Mouse (Mus musculus): ENCODE measurements around the gene Fam120a. TPM values are rescaled to one million over a fixed set of nuclear protein-coding genes. Genes with fewer than 3 reads are reported as not detected.

The Fam120a gene
- polyA plus RNA-seq, 1 experiment from 2014 or later, result 17.3 TPM

GRCm38 (mm10) chr13:48931687-48932086 is 36.1 kb downstream of the Fam120a start:
- Histone ChIP-seq H3K36me3 (ENCODE audit: control insufficient read depth, insufficient read depth, low read length) (peaks cover 39% of the 10 kb centered on the region), H3K4me3 (replicated peaks; ENCODE audit: low read depth, low read length) (no peak overlapping the region)

GRCm38 (mm10) chr13:48931232-48931631 is 36.6 kb downstream of the Fam120a start:
- DNase-seq (no peak), ATAC-seq (ENCODE audit: low FRiP score, low TSS enrichment) (no peak)
- H3K36me3 ChIP-seq (ENCODE audit: control insufficient read depth, insufficient read depth, low read length), result peaks cover 43% of the 10 kb centered on the region
- H3K9ac ChIP-seq (replicated peaks; ENCODE audit: low read length), result no peak overlapping the region
- no peaks in the 10 kb centered on the region for H3K4me1 ChIP-seq (ENCODE audit: control insufficient read depth, insufficient read depth, low read length)
- 87% methylated on average over 5 of the region's 5 CpGs for WGBS
- no peak overlapping the region for H3K4me3 ChIP-seq (replicated peaks; ENCODE audit: low read depth, low read length)
- H3K9me3 ChIP-seq (ENCODE audit: control insufficient read depth, low read length), result no peaks in the 10 kb centered on the region
- no peak overlapping the region for H3K27ac ChIP-seq (replicated peaks; ENCODE audit: low read depth, low read length)
- no peak overlapping the region for H3K4me2 ChIP-seq (ENCODE audit: low read length)
- no peaks in the 10 kb centered on the region for H3K27me3 ChIP-seq (ENCODE audit: control insufficient read depth, insufficient read depth, low read length)

More at GRCm38 (mm10) chr13:48931687-48932086, 36.1 kb downstream of the Fam120a start:
- Histone ChIP-seq H3K9me3 (ENCODE audit: control insufficient read depth, low read length) (no peaks in the 10 kb centered on the region), H3K27me3 (ENCODE audit: control insufficient read depth, insufficient read depth, low read length) (no peaks in the 10 kb centered on the region), H3K4me1 (ENCODE audit: control insufficient read depth, insufficient read depth, low read length) (no peaks in the 10 kb centered on the region), H3K9ac (replicated peaks; ENCODE audit: low read length) (no peak overlapping the region), H3K27ac (replicated peaks; ENCODE audit: low read depth, low read length) (no peak overlapping the region), H3K4me2 (ENCODE audit: low read length) (no peak overlapping the region)
- no peak for DNase-seq
- no peak for ATAC-seq (ENCODE audit: low FRiP score, low TSS enrichment)

GRCm38 (mm10) chr13:48929535-48930110 is 38.2 kb downstream of the Fam120a start:
- H3K27me3 ChIP-seq (ENCODE audit: control insufficient read depth, insufficient read depth, low read length), result no peaks in the 10 kb centered on the region
- no peak overlapping the region for H3K27ac ChIP-seq (replicated peaks; ENCODE audit: low read depth, low read length)
- no peaks in the 10 kb centered on the region for H3K9me3 ChIP-seq (ENCODE audit: control insufficient read depth, low read length)
- H3K36me3 ChIP-seq (ENCODE audit: control insufficient read depth, insufficient read depth, low read length), result peaks cover 44% of the 10 kb centered on the region
- DNase-seq, result no peak
- no peak for ATAC-seq (ENCODE audit: low FRiP score, low TSS enrichment)
- no peak overlapping the region for H3K4me2 ChIP-seq (ENCODE audit: low read length)
- H3K9ac ChIP-seq (replicated peaks; ENCODE audit: low read length), result no peak overlapping the region
- no peaks in the 10 kb centered on the region for H3K4me1 ChIP-seq (ENCODE audit: control insufficient read depth, insufficient read depth, low read length)
- 93% methylated on average over 3 of the region's 3 CpGs for WGBS
- no peak overlapping the region for H3K4me3 ChIP-seq (replicated peaks; ENCODE audit: low read depth, low read length)

GRCm38 (mm10) chr13:48927609-48928008 is 40.2 kb downstream of the Fam120a start:
- no peak overlapping the region for H3K4me3 ChIP-seq (replicated peaks; ENCODE audit: low read depth, low read length)
- H3K27me3 ChIP-seq (ENCODE audit: control insufficient read depth, insufficient read depth, low read length), result no peaks in the 10 kb centered on the region
- no peak overlapping the region for H3K4me2 ChIP-seq (ENCODE audit: low read length)
- no peak for DNase-seq
- no peak for ATAC-seq (ENCODE audit: low FRiP score, low TSS enrichment)
- peaks cover 34% of the 10 kb centered on the region for H3K36me3 ChIP-seq (ENCODE audit: control insufficient read depth, insufficient read depth, low read length)
- H3K4me1 ChIP-seq (ENCODE audit: control insufficient read depth, insufficient read depth, low read length), result no peaks in the 10 kb centered on the region
- 92% methylated on average over 2 of the region's 2 CpGs for WGBS
- no peaks in the 10 kb centered on the region for H3K9me3 ChIP-seq (ENCODE audit: control insufficient read depth, low read length)
- no peak overlapping the region for H3K9ac ChIP-seq (replicated peaks; ENCODE audit: low read length)
- no peak overlapping the region for H3K27ac ChIP-seq (replicated peaks; ENCODE audit: low read depth, low read length)

- no peak overlapping the region for H3K9ac ChIP-seq (replicated peaks; ENCODE audit: low read length)
- H3K9me3 ChIP-seq (ENCODE audit: control insufficient read depth, low read length), result no peaks in the 10 kb centered on the region
- no peak overlapping the region for H3K27ac ChIP-seq (replicated peaks; ENCODE audit: low read depth, low read length)
- 88% methylated on average over 2 of the region's 2 CpGs for WGBS
- H3K27me3 ChIP-seq (ENCODE audit: control insufficient read depth, insufficient read depth, low read length), result no peaks in the 10 kb centered on the region
- peaks cover 39% of the 10 kb centered on the region for H3K36me3 ChIP-seq (ENCODE audit: control insufficient read depth, insufficient read depth, low read length)
- DNase-seq, result no peak
- no peak for ATAC-seq (ENCODE audit: low FRiP score, low TSS enrichment)
- H3K4me1 ChIP-seq (ENCODE audit: control insufficient read depth, insufficient read depth, low read length), result no peaks in the 10 kb centered on the region
- no peak overlapping the region for H3K4me3 ChIP-seq (replicated peaks; ENCODE audit: low read depth, low read length)
- H3K4me2 ChIP-seq (ENCODE audit: low read length), result no peak overlapping the region
Observed at GRCm38 (mm10) chr13:48922712-48923111, 45.1 kb downstream of the Fam120a start.

GRCm38 (mm10) chr13:48921256-48921655 is 46.6 kb downstream of the Fam120a start:
- 94% methylated on average over 1 of the region's 1 CpGs for WGBS
- no peak for DNase-seq
- H3K4me3 ChIP-seq (replicated peaks; ENCODE audit: low read depth, low read length), result no peak overlapping the region
- H3K4me1 ChIP-seq (ENCODE audit: control insufficient read depth, insufficient read depth, low read length), result no peaks in the 10 kb centered on the region
- H3K27me3 ChIP-seq (ENCODE audit: control insufficient read depth, insufficient read depth, low read length), result no peaks in the 10 kb centered on the region
- no peak overlapping the region for H3K27ac ChIP-seq (replicated peaks; ENCODE audit: low read depth, low read length)
- no peak overlapping the region for H3K4me2 ChIP-seq (ENCODE audit: low read length)
- H3K9me3 ChIP-seq (ENCODE audit: control insufficient read depth, low read length), result no peaks in the 10 kb centered on the region
- no peak for ATAC-seq (ENCODE audit: low FRiP score, low TSS enrichment)
- H3K9ac ChIP-seq (replicated peaks; ENCODE audit: low read length), result no peak overlapping the region
- H3K36me3 ChIP-seq (ENCODE audit: control insufficient read depth, insufficient read depth, low read length), result peaks cover 38% of the 10 kb centered on the region

- Histone ChIP-seq H3K4me2 (ENCODE audit: low read length) (no peak overlapping the region), H3K9me3 (ENCODE audit: control insufficient read depth, low read length) (no peaks in the 10 kb centered on the region), H3K27me3 (ENCODE audit: control insufficient read depth, insufficient read depth, low read length) (no peaks in the 10 kb centered on the region), H3K4me1 (ENCODE audit: control insufficient read depth, insufficient read depth, low read length) (no peaks in the 10 kb centered on the region), H3K36me3 (ENCODE audit: control insufficient read depth, insufficient read depth, low read length) (peaks cover 44% of the 10 kb centered on the region), H3K9ac (replicated peaks; ENCODE audit: low read length) (no peak overlapping the region), H3K27ac (replicated peaks; ENCODE audit: low read depth, low read length) (no peak overlapping the region), H3K4me3 (replicated peaks; ENCODE audit: low read depth, low read length) (no peak overlapping the region)
- 95% methylated on average over 7 of the region's 7 CpGs for WGBS
- ATAC-seq (ENCODE audit: low FRiP score, low TSS enrichment), result no peak
- no peak for DNase-seq
Observed at GRCm38 (mm10) chr13:48919756-48920415, 47.9 kb downstream of the Fam120a start.

GRCm38 (mm10) chr13:48917113-48917599 is 50.7 kb downstream of the Fam120a start:
- H3K4me1 ChIP-seq (ENCODE audit: control insufficient read depth, insufficient read depth, low read length), result no peaks in the 10 kb centered on the region
- no peak overlapping the region for H3K4me3 ChIP-seq (replicated peaks; ENCODE audit: low read depth, low read length)
- H3K9ac ChIP-seq (replicated peaks; ENCODE audit: low read length), result no peak overlapping the region
- no peak overlapping the region for H3K4me2 ChIP-seq (ENCODE audit: low read length)
- no peaks in the 10 kb centered on the region for H3K27me3 ChIP-seq (ENCODE audit: control insufficient read depth, insufficient read depth, low read length)
- H3K36me3 ChIP-seq (ENCODE audit: control insufficient read depth, insufficient read depth, low read length), result peaks cover 66% of the 10 kb centered on the region
- H3K9me3 ChIP-seq (ENCODE audit: control insufficient read depth, low read length), result no peaks in the 10 kb centered on the region
- DNase-seq, result no peak
- H3K27ac ChIP-seq (replicated peaks; ENCODE audit: low read depth, low read length), result no peak overlapping the region
- 99% methylated on average over 3 of the region's 3 CpGs for WGBS
- no peak for ATAC-seq (ENCODE audit: low FRiP score, low TSS enrichment)

GRCm38 (mm10) chr13:48913680-48914079 is 54.1 kb downstream of the Fam120a start:
- H3K27ac ChIP-seq (replicated peaks; ENCODE audit: low read depth, low read length), result no peak overlapping the region
- H3K4me3 ChIP-seq (replicated peaks; ENCODE audit: low read depth, low read length), result no peak overlapping the region
- DNase-seq, result peak; percentile 18
- H3K4me2 ChIP-seq (ENCODE audit: low read length), result no peak overlapping the region
- whole genome bisulfite sequencing, result 88% methylated on average over 1 of the region's 1 CpGs
- H3K9me3 ChIP-seq (ENCODE audit: control insufficient read depth, low read length), result no peaks in the 10 kb centered on the region
- no peaks in the 10 kb centered on the region for H3K27me3 ChIP-seq (ENCODE audit: control insufficient read depth, insufficient read depth, low read length)
- H3K4me1 ChIP-seq (ENCODE audit: control insufficient read depth, insufficient read depth, low read length), result no peaks in the 10 kb centered on the region
- no peak overlapping the region for H3K9ac ChIP-seq (replicated peaks; ENCODE audit: low read length)
- no peak for ATAC-seq (ENCODE audit: low FRiP score, low TSS enrichment)
- peaks cover 62% of the 10 kb centered on the region for H3K36me3 ChIP-seq (ENCODE audit: control insufficient read depth, insufficient read depth, low read length)
